Mouse (Mus musculus) kidney, postnatal 36 days (tissue): ENCODE data around the gene R3hdm4.

ENCODE experiments used
- DNase-seq, 2 experiments: peaks; one replicate each; pipeline ENCODE4 v3.0.0; 2021 to 2022; ENCODE audit warnings: mixed read lengths in 2 of 2

The R3hdm4 gene

GRCm38 (mm10) chr10:79924998-79925784 is 4.2 kb upstream of the R3hdm4 start:
- peak; percentile 88 to 97 for DNase-seq

- DNase-seq: no peak
Observed at GRCm38 (mm10) chr10:79921572-79921971, 564 bp upstream of the R3hdm4 start.

GRCm38 (mm10) chr10:79920056-79920890 is 735 bp downstream of the R3hdm4 start:
- no peak for DNase-seq

- peak in 1 of 2 experiments; percentile 57 for DNase-seq
Observed at GRCm38 (mm10) chr10:79919251-79919849, 1.7 kb downstream of the R3hdm4 start.

- peak in 1 of 2 experiments; percentile 55 for DNase-seq
Observed at GRCm38 (mm10) chr10:79918231-79919078, 2.6 kb downstream of the R3hdm4 start.

- DNase-seq: no peak
Observed at GRCm38 (mm10) chr10:79917532-79918100, 3.4 kb downstream of the R3hdm4 start.

- peak; percentile 88 to 96 for DNase-seq
Observed at GRCm38 (mm10) chr10:79916808-79917531, 4.0 kb downstream of the R3hdm4 start, which contains the start of gene Kiss1r. Gene Kiss1r, plus strand, starts transcription at chr10:79916971.

- DNase-seq: no peak
Observed at GRCm38 (mm10) chr10:79916081-79916480, 4.9 kb downstream of the R3hdm4 start.

- DNase-seq: no peak
Observed at GRCm38 (mm10) chr10:79914948-79915596, 5.9 kb downstream of the R3hdm4 start.

GRCm38 (mm10) chr10:79914131-79914947 is 6.7 kb downstream of the R3hdm4 start:
- no peak for DNase-seq

GRCm38 (mm10) chr10:79912412-79912811 is 8.6 kb downstream of the R3hdm4 start:
- peak in 1 of 2 experiments; percentile 61 for DNase-seq

GRCm38 (mm10) chr10:79910556-79910955 is 10.5 kb downstream of the R3hdm4 start, which contains the start of gene Gm26602:
Gene Gm26602, plus strand, starts transcription at chr10:79910856.
- no peak for DNase-seq

- DNase-seq: peak in 1 of 2 experiments; percentile 41
Observed at GRCm38 (mm10) chr10:79909092-79909922, 11.7 kb downstream of the R3hdm4 start.

- peak; percentile 97 to 98 for DNase-seq
Observed at GRCm38 (mm10) chr10:79908167-79909091, 12.6 kb downstream of the R3hdm4 start, which contains the start of gene Med16. Gene Med16, minus strand, starts transcription at chr10:79908923.

- DNase-seq: no peak
Observed at GRCm38 (mm10) chr10:79907415-79907814, 13.6 kb downstream of the R3hdm4 start.

GRCm38 (mm10) chr10:79906712-79907111 is 14.3 kb downstream of the R3hdm4 start:
- no peak for DNase-seq

- no peak for DNase-seq
Observed at GRCm38 (mm10) chr10:79900951-79901410, 20.0 kb downstream of the R3hdm4 start.
